Mouse (Mus musculus) C2C12 (cell line): ENCODE results near the gene Gadd45b. TPM values are rescaled to one million over a fixed set of nuclear protein-coding genes. Genes with fewer than 3 reads are reported as not detected.

ENCODE experiments used
- H3K27me3 ChIP-seq: one replicate; pipeline ENCODE4 v1.6.1; 2011; ENCODE audit not compliant: control insufficient read depth, insufficient read depth, insufficient read length
- H3K36me3 ChIP-seq: one replicate; pipeline ENCODE4 v1.6.1; 2011; ENCODE audit not compliant: control insufficient read depth, insufficient read depth
- H3K4me3 ChIP-seq: one replicate; pipeline ENCODE4 v1.5.1; 2011; ENCODE audit warnings: mild to moderate bottlenecking, control low read depth; ENCODE audit not compliant: poor library complexity, insufficient read depth, severe bottlenecking
- H3K79me2 ChIP-seq: one replicate; pipeline ENCODE4 v1.6.1; 2011; ENCODE audit not compliant: control insufficient read depth, insufficient read depth
- H3K79me3 ChIP-seq: one replicate; pipeline ENCODE4 v1.6.1; 2011; ENCODE audit warnings: low read depth, control low read depth
- H3ac ChIP-seq: one replicate; pipeline ENCODE3; 2011; ENCODE audit warnings: low read depth; ENCODE audit not compliant: control insufficient read depth, insufficient read length
- CEBPB ChIP-seq: IDR thresholded peaks from one replicate; pipeline ENCODE4 v1.6.1; 2011; ENCODE audit warnings: low read depth, mild to moderate bottlenecking, control low read depth, moderate library complexity
- CTCF ChIP-seq: IDR thresholded peaks from one replicate; pipeline ENCODE4 v1.5.1; 2011; ENCODE audit not compliant: control insufficient read depth, insufficient read depth, insufficient read length
- FOSL1 ChIP-seq: IDR thresholded peaks from one replicate; pipeline ENCODE4 v1.8.0; 2011; ENCODE audit warnings: mild to moderate bottlenecking, low read length; ENCODE audit not compliant: poor library complexity, insufficient read depth, severe bottlenecking
- MAX ChIP-seq: IDR thresholded peaks from one replicate; pipeline ENCODE4 v1.6.1; 2011; ENCODE audit warnings: mild to moderate bottlenecking, control low read depth
- MYOD1 ChIP-seq: IDR thresholded peaks from one replicate; pipeline ENCODE4 v1.6.1; 2011; ENCODE audit warnings: low read depth; ENCODE audit not compliant: control insufficient read depth, insufficient read length
- MYOG ChIP-seq: IDR thresholded peaks from one replicate; pipeline ENCODE4 v1.6.1; 2011; ENCODE audit not compliant: control insufficient read depth, insufficient read length; ENCODE audit errors: extremely low read depth
- USF1 ChIP-seq: IDR thresholded peaks from one replicate; pipeline ENCODE4 v1.6.1; 2011; ENCODE audit warnings: low read depth, mild to moderate bottlenecking, control low read depth, moderate library complexity
- polyA plus RNA-seq: library from polyadenylated mRNA; unstranded; fragments of >200 nt; fragmentation: generic; extraction: Trizol; gene quantifications from one replicate; pipeline ENCODE4 v1.2.1, GENCODE M21; 2012; ENCODE audit warnings: missing spikeins

Gadd45b gene
- polyA plus RNA-seq, 1 experiment: 37.2 TPM

DNA sequence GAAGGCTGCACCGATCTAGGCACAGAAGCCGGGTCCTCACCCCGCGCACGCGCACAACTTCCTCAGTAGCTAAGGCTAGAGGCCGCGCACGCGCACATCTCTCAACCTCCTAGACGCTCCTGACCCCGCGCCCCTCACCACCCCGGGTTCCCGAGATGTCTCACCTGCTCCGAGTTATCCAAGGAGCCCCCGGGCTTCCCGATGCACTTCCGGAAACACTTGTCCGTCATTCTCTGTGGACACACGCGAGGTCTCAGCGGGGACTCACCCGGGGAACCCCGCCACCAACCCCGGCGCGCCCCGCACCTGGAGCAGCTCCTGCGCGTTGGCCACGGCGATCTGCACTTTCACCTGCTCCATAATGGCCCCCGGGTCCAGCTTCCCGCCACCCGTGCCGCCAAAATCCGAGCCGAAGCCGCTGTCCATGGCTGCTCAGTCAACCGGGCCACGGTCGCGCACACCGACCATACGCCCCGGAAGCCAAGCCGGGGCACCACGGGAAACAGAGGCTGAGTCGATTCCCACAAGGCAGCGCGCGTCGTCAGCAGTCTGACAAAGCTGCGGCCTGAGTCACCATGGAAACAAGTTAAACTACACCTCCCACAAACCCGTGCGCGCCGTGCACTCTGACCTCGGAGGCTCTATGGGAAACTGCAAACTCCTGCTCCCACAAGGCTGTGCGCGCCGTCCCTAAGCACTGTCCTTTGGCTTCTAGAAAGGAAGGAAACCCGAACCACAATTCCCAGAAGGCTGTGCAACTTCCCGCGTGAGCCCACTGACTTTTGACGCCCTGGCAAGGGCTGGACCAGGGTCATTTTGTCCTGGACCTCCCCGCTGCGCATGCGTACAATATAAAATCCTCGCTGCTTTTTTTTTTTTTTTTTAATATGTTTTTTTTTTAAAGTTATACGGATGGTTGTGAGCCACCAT lies 29.3 kb upstream of the Gadd45b start, which contains the start of gene Timm13:
Timm13 (minus strand) TSS at position 652 of the 930 bp plus-strand sequence.
- Histone ChIP-seq H3K36me3 (peaks cover 56% of the 10 kb centered on the region), H3ac (peak within 1 kb of the TSS; percentile 73), H3K4me3 (peak within 1 kb of the TSS; percentile 99), H3K27me3 (no peaks in the 10 kb centered on the region), H3K79me3 (peaks cover 19% of the 10 kb centered on the region), H3K79me2 (peaks cover 27% of the 10 kb centered on the region)
- TF ChIP-seq CTCF (no peak), MYOD1 (no peak), CEBPB (no peak), USF1 (no peak), FOSL1 (no peak), MYOG (no peak), MAX (no peak)

DNA sequence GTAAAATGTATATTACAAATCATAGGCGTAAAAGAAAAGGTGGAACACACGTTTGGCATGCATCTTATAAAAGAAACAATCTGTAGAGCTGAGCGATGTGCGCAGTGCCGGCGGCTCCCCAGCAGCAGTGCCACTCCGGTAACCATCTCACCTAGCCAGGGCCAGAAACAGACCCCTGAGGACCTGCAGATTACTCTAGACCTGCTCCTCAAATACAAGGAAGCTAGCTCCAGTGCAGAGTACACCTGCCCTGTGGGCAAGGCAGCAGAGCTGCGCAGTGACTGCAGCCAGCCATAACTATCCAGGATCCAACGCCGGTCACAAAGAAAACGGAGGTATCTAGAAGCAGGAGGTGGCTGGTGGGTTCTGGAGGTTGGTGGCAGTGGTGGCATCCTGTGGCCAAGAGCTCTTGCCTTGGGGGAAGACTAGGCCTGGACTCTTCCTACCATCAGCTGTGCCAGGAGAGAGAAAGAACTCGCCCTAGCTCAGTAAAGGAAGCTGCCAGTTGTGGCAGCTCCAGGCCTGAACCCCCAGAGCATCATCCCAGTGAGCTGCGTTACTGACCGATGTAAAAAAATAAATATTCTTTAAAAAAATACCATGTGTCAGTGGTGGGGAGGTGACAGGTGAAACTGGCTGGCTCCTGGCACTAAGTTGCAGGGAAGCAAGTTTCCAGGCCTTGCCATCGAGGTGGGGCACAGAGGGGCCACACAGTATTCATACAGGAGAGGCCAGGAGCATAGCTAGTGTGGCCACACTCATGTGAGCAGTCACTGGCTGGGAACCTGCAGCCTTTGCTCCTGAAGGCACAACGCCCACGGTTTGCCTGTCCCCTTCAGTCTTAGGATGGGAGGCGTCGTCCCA lies 28.2 kb upstream of the Gadd45b start:
- H3K4me3 ChIP-seq: no peak overlapping the region
- H3ac ChIP-seq: peak overlapping the region; percentile 10
- TF ChIP-seq MYOG (no peak), CEBPB (no peak), MYOD1 (no peak), CTCF (no peak), FOSL1 (no peak), MAX (no peak), USF1 (no peak)
- peaks cover 19% of the 10 kb centered on the region for H3K79me3 ChIP-seq
- peaks cover 27% of the 10 kb centered on the region for H3K79me2 ChIP-seq
- no peaks in the 10 kb centered on the region for H3K27me3 ChIP-seq
- peaks cover 62% of the 10 kb centered on the region for H3K36me3 ChIP-seq

DNA sequence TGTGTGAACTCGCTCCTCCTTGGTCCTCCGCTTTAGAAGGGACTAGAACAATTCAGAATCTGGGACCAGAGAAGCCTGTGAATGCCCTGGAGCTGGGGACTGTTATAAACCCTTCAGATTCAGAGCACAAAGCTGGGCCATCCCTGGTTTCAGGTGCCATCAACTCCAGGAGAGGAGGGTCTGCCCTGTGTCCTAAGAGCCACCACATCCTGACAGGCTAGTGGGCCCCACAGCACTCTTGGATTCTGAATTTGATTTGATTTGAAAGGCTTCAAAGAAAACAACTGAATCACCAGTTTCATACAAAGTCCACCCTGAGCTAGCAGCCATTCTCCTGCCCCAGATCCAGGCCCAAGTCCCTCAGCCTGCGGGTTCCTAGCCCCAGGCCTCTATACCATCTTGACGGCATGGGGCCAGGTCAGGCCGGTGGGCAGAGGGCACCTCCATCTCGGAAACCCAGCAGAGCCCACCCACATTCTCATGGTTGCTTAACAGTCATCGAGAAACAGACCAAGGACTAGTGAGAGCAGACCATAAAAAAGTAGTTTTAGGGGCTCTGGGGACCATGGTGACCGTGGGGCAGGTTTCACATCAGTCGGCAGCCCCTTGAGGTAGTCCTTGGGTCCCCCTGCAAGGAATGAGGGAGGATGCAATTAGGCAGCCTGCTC lies 27.5 kb upstream of the Gadd45b start:
- Histone ChIP-seq H3ac (no peak overlapping the region), H3K4me3 (no peak overlapping the region), H3K36me3 (peaks cover 67% of the 10 kb centered on the region), H3K79me2 (peaks cover 27% of the 10 kb centered on the region), H3K79me3 (peaks cover 19% of the 10 kb centered on the region), H3K27me3 (no peaks in the 10 kb centered on the region)
- TF ChIP-seq MAX (no peak), CTCF (no peak), MYOD1 (no peak), MYOG (no peak), FOSL1 (no peak), USF1 (no peak), CEBPB (no peak)

GRCm38 (mm10) chr10:80903282-80903681 lies 26.6 kb upstream of the Gadd45b start:
- Histone ChIP-seq H3K4me3 (no peak overlapping the region), H3K79me3 (peaks cover 19% of the 10 kb centered on the region), H3K36me3 (peaks cover 68% of the 10 kb centered on the region), H3K27me3 (no peaks in the 10 kb centered on the region), H3K79me2 (peaks cover 23% of the 10 kb centered on the region), H3ac (no peak overlapping the region)
- TF ChIP-seq FOSL1 (no peak), USF1 (no peak), MYOG (no peak), CTCF (no peak), MYOD1 (no peak), MAX (no peak), CEBPB (no peak)
